Mouse (Mus musculus): ENCODE data around the gene Gm10521.

The Gm10521 gene

GRCm38 (mm10) chr1:171924900-171925299 lies 29.4 kb downstream of the Gm10521 start:
- no peak for TF ChIP-seq GATA4 (IDR thresholded peaks at IDR 0.05; ENCODE audit: insufficient replicate concordance, low read length)

- TF ChIP-seq GATA4 (IDR thresholded peaks at IDR 0.05; ENCODE audit: insufficient replicate concordance, low read length) = no peak
These were observed 38.4 kb downstream of the Gm10521 start for GRCm38 (mm10) chr1:171933851-171934250.

- TF ChIP-seq GATA4 (IDR thresholded peaks at IDR 0.05; ENCODE audit: insufficient replicate concordance, low read length) = no peak
These were observed 43.8 kb downstream of the Gm10521 start for GRCm38 (mm10) chr1:171938952-171939948.

- no peak for TF ChIP-seq GATA4 (IDR thresholded peaks at IDR 0.05; ENCODE audit: insufficient replicate concordance, low read length)
These were observed 45.2 kb downstream of the Gm10521 start for GRCm38 (mm10) chr1:171940626-171941025.

GRCm38 (mm10) chr1:171946447-171946995 lies 51.1 kb downstream of the Gm10521 start:
- no peak for TF ChIP-seq GATA4 (IDR thresholded peaks at IDR 0.05; ENCODE audit: insufficient replicate concordance, low read length)
